In the genomic region with DNA sequence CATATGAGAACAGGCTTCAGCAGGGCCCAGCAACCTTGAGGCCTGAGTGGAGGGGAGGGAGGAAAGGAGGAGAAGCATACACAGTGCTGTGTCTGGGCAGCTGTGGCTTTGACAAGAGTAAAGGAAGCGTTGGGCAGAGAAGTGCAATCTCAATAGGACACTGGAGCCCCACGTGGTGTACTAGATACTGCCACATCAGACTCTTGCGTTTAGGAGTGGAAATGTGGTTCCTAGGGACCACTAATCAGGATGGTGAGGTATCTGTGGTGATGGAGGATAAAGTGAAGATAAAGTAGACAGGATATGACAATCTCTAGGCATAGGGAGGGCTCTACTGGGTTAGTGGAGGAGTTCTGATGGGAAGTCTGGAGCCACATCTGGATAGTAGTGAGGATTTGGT, we compare ENCODE assay signal across 9 mouse cellular contexts. TPM values are rescaled to one million over a fixed set of nuclear protein-coding genes. Genes with fewer than 3 reads are reported as not detected.
DNase-seq lines count a peak whose midpoint lies in the region; ATAC-seq and TF ChIP-seq lines count a peak whose summit lies in the region.
"Had no signal": no experiment of that assay in that cellular context is flagged by ENCODE, and none has a peak within 500 bp of the region (broad histone marks: within the 10 kb centered on the region; RNA-seq: fewer than 3 reads in every experiment).

No protein-coding gene starts in this region.

- peaks cover 27% of the 10 kb centered on the region for H3K4me1 ChIP-seq in heart, postnatal 0 days (ENCODE audit: control insufficient read depth, insufficient read depth)
- H3K4me1 ChIP-seq in bone marrow macrophage, adult 2 months (ENCODE audit: control insufficient read depth, insufficient read depth, low read length) = peaks cover 23% of the 10 kb centered on the region
- peaks cover 29% of the 10 kb centered on the region for H3K4me1 ChIP-seq in midbrain, embryonic 16.5 days (ENCODE audit: control insufficient read depth, insufficient read depth, low read length)

- DNase-seq in heart, postnatal 0 days (ENCODE audit: low spot score) = no peak
- no peak for DNase-seq in heart, adult 9 months (ENCODE audit: low spot score in 2 of 2)
- DNase-seq in induced T-regulatory cell, adult 2 months (ENCODE audit: low read depth) = peak; percentile 75
- no peak for DNase-seq in adrenal gland, adult 8-10 months
- no peak for DNase-seq in testis, postnatal 10 days (ENCODE audit: low spot score)
- DNase-seq in kidney, adult 8-10 months = no peak
- DNase-seq: kidney, adult 2 months had no signal

- TF ChIP-seq EP300 in heart, postnatal 0 days (IDR thresholded peaks at IDR 0.05; ENCODE audit: low read depth) = no peak

- peaks cover 31% of the 10 kb centered on the region for H3K36me3 ChIP-seq in heart, postnatal 0 days (replicated peaks; ENCODE audit: control insufficient read depth, insufficient read depth, low read length)
- H3K36me3 ChIP-seq in midbrain, embryonic 16.5 days (ENCODE audit: control insufficient read depth, insufficient read depth, low read length) = peaks cover 16% of the 10 kb centered on the region; the same call in 1 of the 2 replicates

- H3K4me2 ChIP-seq in heart, postnatal 0 days (ENCODE audit: low read depth, low read length) = peak overlapping the region; percentile 97
- H3K4me2 ChIP-seq in midbrain, embryonic 16.5 days (ENCODE audit: low read length) = peak overlapping the region; percentile 90

- 48% methylated on average over 3 of the region's 3 CpGs for WGBS in heart, postnatal 0 days
- WGBS in midbrain, embryonic 16.5 days = 78% methylated on average over 3 of the region's 3 CpGs

- TF ChIP-seq CTCF in heart, postnatal 0 days (IDR thresholded peaks at IDR 0.05; ENCODE audit: low read depth) = no peak
- no peak for TF ChIP-seq CTCF in bone marrow macrophage, adult 2 months (IDR thresholded peaks at IDR 0.05; ENCODE audit: low read depth, low read length)

- no peaks in the 10 kb centered on the region for H3K9me3 ChIP-seq in heart, postnatal 0 days (replicated peaks; ENCODE audit: control insufficient read depth, low read length)
- no peaks in the 10 kb centered on the region for H3K9me3 ChIP-seq in midbrain, embryonic 16.5 days (replicated peaks; ENCODE audit: control insufficient read depth, low read length, poor library complexity, severe bottlenecking)

- H3K27me3 ChIP-seq in heart, postnatal 0 days (ENCODE audit: control insufficient read depth, insufficient read depth, low read length) = no peaks in the 10 kb centered on the region
- H3K27me3 ChIP-seq in midbrain, embryonic 16.5 days (ENCODE audit: control insufficient read depth, insufficient read depth, low read depth, low read length) = no peaks in the 10 kb centered on the region

- H3K4me3 ChIP-seq in heart, postnatal 0 days (ENCODE audit: low read depth, low read length) = peak overlapping the region; percentile 79
- H3K4me3 ChIP-seq in bone marrow macrophage, adult 2 months (ENCODE audit: insufficient read depth, low read length) = peak overlapping the region; percentile 83
- peak overlapping the region; percentile 74 for H3K4me3 ChIP-seq in midbrain, embryonic 16.5 days (ENCODE audit: low read depth, low read length)

- no peak for TF ChIP-seq POLR2A in bone marrow macrophage, adult 2 months (IDR thresholded peaks at IDR 0.05; ENCODE audit: borderline replicate concordance, low read depth, low read length)

- ATAC-seq in heart, postnatal 0 days (ENCODE audit: insufficient read depth, low read depth) = no peak
- no peak for ATAC-seq in midbrain, embryonic 16.5 days

- H3K9ac ChIP-seq in heart, postnatal 0 days (replicated peaks; ENCODE audit: low read depth, low read length) = peak overlapping the region; percentile 69; the same call in 1 of the 2 replicates
- peak overlapping the region; percentile 81; the same call in 1 of the 2 replicates for H3K9ac ChIP-seq in midbrain, embryonic 16.5 days (ENCODE audit: low read depth, low read length)

- no peak overlapping the region for H3K27ac ChIP-seq in heart, postnatal 0 days (ENCODE audit: low read depth)
- no peak overlapping the region for H3K27ac ChIP-seq in bone marrow macrophage, adult 2 months (ENCODE audit: insufficient read depth, low read depth, low read length)
- H3K27ac ChIP-seq in midbrain, embryonic 16.5 days (ENCODE audit: low read length) = no peak overlapping the region

RNA-seq across cellular contexts. Expression of gene Kri1, which starts 1.0 kb away (rescaled TPM):
- total RNA-seq in heart, postnatal 0 days (2014; rRNA removed; ENCODE audit: low replicate concordance) = 7.0 and 16.3 TPM in 2 replicates
- 5.9 and 9.1 TPM in 2 replicates for polyA plus RNA-seq in heart, postnatal 0 days (2015; fragmentation: Nextera tagmentation; extraction: Ambion mirVana)
- polyA plus RNA-seq in bone marrow macrophage, adult 2 months (2012; ENCODE audit: insufficient read depth, insufficient read length, missing spikeins) = 26.4 and 28.6 TPM in 2 replicates
- 17.0 and 18.3 TPM in 2 replicates for polyA plus RNA-seq in midbrain, embryonic 16.5 days (2015; fragmentation: Nextera tagmentation; extraction: Ambion mirVana)
- 10 to 100 TPM; 33.0 to 52.0 (median 41.8) TPM for total RNA-seq in adrenal gland, adult 8-10 months (2022)

RNA-seq across cellular contexts. Expression of gene Cdkn2d, which starts 4.5 kb away (rescaled TPM):
- total RNA-seq in heart, postnatal 0 days (2014; rRNA removed; ENCODE audit: low replicate concordance) = 67.4 and 103 TPM in 2 replicates
- polyA plus RNA-seq in heart, postnatal 0 days (2015; fragmentation: Nextera tagmentation; extraction: Ambion mirVana) = 65.8 and 67.5 TPM in 2 replicates
- 33.1 and 33.7 TPM in 2 replicates for polyA plus RNA-seq in bone marrow macrophage, adult 2 months (2012; ENCODE audit: insufficient read depth, insufficient read length, missing spikeins)
- polyA plus RNA-seq in midbrain, embryonic 16.5 days (2015; fragmentation: Nextera tagmentation; extraction: Ambion mirVana) = 98.9 and 117 TPM in 2 replicates
- 10 to 100 TPM; 11.9 to 24.1 (median 18.5) TPM for total RNA-seq in adrenal gland, adult 8-10 months (2022)

RNA-seq across cellular contexts. Expression of gene Atg4d, which starts 21.7 kb away (rescaled TPM):
- 41.2 and 67.4 TPM in 2 replicates for total RNA-seq in heart, postnatal 0 days (2014; rRNA removed; ENCODE audit: low replicate concordance)
- 53.6 and 56.1 TPM in 2 replicates for polyA plus RNA-seq in heart, postnatal 0 days (2015; fragmentation: Nextera tagmentation; extraction: Ambion mirVana)
- 10.8 and 11.8 TPM in 2 replicates for polyA plus RNA-seq in bone marrow macrophage, adult 2 months (2012; ENCODE audit: insufficient read depth, insufficient read length, missing spikeins)
- 43.0 and 47.9 TPM in 2 replicates for polyA plus RNA-seq in midbrain, embryonic 16.5 days (2015; fragmentation: Nextera tagmentation; extraction: Ambion mirVana)
- 10 to 100 TPM; 38.7 to 47.3 (median 40.8) TPM for total RNA-seq in adrenal gland, adult 8-10 months (2022)

RNA-seq across cellular contexts. Expression of gene Ap1m2, which starts 25.4 kb away (rescaled TPM):
- total RNA-seq in heart, postnatal 0 days (2014; rRNA removed; ENCODE audit: low replicate concordance) = 0.46 and 0.57 TPM in 2 replicates
- polyA plus RNA-seq in heart, postnatal 0 days (2015; fragmentation: Nextera tagmentation; extraction: Ambion mirVana) = 0.15 TPM in 1 of 2 replicates, not detected in the other
- not detected in 2 replicates for polyA plus RNA-seq in bone marrow macrophage, adult 2 months (2012; ENCODE audit: insufficient read depth, insufficient read length, missing spikeins)
- polyA plus RNA-seq in midbrain, embryonic 16.5 days (2015; fragmentation: Nextera tagmentation; extraction: Ambion mirVana) = 1.6 and 2.1 TPM in 2 replicates
- total RNA-seq in adrenal gland, adult 8-10 months (2022) = under 1 TPM in 1 of 4 experiments, not detected in 3; 0.23 TPM

RNA-seq across cellular contexts. Expression of gene Slc44a2, which starts 33.7 kb away (rescaled TPM):
- 44.0 and 84.8 TPM in 2 replicates for total RNA-seq in heart, postnatal 0 days (2014; rRNA removed; ENCODE audit: low replicate concordance)
- polyA plus RNA-seq in heart, postnatal 0 days (2015; fragmentation: Nextera tagmentation; extraction: Ambion mirVana) = 45.0 and 46.5 TPM in 2 replicates
- 48.8 and 55.0 TPM in 2 replicates for polyA plus RNA-seq in bone marrow macrophage, adult 2 months (2012; ENCODE audit: insufficient read depth, insufficient read length, missing spikeins)
- 65.5 and 69.1 TPM in 2 replicates for polyA plus RNA-seq in midbrain, embryonic 16.5 days (2015; fragmentation: Nextera tagmentation; extraction: Ambion mirVana)
- total RNA-seq in adrenal gland, adult 8-10 months (2022) = 100 to 1,000 TPM in 1 of 4 experiments, 10 to 100 TPM in 3; 39.0 to 103 (median 67.3) TPM
